Mouse (Mus musculus) gastrocnemius, adult 18-20 months (tissue): ENCODE measurements around the gene Pgap1. TPM values are rescaled to one million over a fixed set of nuclear protein-coding genes. Genes with fewer than 3 reads are reported as not detected.
A peak's percentile ranks its signal among the peaks of the same experiment; 100 is the strongest.

Source experiments
- DNase-seq: peaks from one replicate; pipeline ENCODE4 v3.0.0; 2021; ENCODE audit warnings: low spot score
- long read RNA-seq, 2 experiments: library from polyadenylated mRNA; stranded (forward); transcript quantifications; one replicate each; pipeline ENCODE4 v2.0.0; 2021
- total RNA-seq, 2 experiments: library from RNA; stranded (reverse); gene quantifications; 2 replicates each; pipeline ENCODE4 v1.2.3; 2021

The Pgap1 gene
- total RNA-seq: 1 to 10 TPM; 1.9 to 2.6 TPM
- long read RNA-seq, experiment 1: 0 reads
- long read RNA-seq, experiment 2, full-length matches to known transcripts: 1 of 2 reads
- long read RNA-seq, experiment 2, partial matches to known transcripts: 0 of 2 reads
- long read RNA-seq, experiment 2, other reads (novel, unspliced or antisense): 1 of 2 reads

DNA sequence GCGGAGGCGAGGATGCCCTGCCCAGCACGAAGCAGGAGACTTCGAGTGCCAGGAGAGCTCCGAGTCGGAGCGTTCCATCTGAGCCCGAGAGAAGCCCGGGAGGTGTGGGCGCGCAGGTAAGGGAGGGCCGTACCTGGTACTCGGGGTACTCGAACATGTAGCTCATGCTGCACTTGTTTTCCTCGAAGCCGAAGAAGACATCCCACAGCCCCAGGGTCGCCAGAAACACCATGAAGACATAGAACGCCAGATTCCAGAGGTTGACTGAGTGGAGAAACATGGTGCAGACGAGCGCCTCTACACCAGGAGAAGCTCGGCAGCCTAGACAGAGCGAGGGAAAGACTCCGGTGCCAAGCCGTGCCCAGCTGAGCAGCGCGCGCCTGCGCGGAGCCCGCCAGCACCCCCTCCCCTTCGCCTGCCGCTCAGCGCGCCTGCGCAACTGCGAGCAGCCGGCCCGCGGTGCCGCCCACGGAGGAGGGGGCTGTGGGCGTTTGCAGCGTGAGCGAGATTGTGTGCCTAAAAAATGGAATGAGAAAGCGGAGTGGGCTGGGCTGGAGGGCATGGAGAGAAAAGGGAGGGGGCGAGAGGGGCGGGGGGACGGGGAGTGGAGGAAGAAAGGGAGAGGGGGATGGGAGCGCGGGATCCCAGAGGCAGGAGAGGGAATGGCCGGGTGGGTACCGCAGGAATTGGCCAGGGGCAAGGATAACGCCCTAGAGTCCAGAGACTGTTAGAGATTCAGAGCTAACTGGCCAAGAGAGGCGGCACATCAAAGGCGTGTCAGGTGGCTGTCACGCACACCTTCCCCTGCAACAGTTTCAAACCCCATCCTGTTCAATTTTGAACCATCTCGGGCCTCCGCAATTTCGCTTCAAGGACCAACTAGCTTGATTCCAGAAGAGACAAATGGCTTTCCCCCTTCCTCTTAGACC is at the start of gene Pgap1:
Pgap1 (minus strand) TSS at position 384 of the 929 bp plus-strand sequence.
- peak; percentile 79 for DNase-seq

DNA sequence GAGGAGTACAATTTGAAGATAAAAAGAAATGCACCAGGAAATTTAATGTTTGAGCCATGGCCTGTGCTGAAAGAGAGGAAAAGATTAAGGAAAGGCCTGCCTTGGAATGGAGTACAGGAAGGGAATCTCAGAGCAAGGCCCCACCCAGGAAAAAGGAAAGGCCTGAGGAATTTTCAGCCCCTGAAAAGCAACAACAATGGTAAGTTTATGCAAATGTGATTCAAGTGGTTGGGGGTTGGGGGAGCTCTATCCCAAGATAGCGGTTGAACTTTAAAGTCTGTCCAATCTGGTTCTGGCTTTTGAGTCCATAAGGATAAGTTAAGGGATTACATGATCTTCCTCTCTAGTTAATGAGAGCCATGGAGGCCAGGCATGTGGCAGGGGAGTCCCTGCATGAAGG is 49.5 kb upstream of the Pgap1 start:
- DNase-seq: no peak

DNA sequence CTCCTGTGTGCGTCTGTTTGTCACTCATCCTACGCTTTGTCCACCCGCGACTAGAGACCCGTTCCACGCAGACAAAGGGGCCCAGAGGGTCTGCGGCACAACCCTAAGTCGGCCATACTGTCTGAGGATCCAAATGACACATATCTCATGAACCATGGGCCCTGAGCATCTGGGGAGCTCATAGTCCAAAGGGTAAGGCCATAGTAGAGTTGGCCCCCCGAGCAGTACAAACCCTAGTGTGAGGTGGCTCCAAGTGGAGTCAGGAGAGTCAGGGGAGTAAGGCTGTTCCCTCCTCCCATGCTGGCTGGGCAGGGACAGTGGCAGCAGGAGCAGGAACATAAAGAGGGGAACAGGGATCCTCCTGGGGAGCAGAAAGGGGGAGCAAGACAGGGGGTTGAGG is 44.2 kb upstream of the Pgap1 start:
- DNase-seq: no peak

DNA sequence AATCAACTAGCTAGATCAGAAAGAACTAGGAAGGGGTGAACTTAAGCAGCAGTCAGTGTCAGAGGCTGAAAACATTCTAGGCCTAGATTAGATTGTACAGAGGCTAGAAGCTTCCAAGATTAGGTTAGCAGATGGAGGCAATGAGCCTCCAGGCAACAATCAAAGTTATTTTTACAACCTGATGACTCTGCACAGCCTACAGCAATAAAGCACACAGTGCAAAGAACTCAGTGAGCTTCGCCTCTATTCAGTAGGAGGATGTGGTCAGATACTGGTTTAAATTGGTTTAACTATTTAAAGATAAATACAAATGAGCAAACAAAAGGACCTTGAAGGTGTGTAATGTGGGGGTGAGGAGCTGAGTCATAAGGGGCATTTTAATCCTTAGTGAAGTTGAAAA is 42.8 kb upstream of the Pgap1 start:
- DNase-seq: no peak

DNA sequence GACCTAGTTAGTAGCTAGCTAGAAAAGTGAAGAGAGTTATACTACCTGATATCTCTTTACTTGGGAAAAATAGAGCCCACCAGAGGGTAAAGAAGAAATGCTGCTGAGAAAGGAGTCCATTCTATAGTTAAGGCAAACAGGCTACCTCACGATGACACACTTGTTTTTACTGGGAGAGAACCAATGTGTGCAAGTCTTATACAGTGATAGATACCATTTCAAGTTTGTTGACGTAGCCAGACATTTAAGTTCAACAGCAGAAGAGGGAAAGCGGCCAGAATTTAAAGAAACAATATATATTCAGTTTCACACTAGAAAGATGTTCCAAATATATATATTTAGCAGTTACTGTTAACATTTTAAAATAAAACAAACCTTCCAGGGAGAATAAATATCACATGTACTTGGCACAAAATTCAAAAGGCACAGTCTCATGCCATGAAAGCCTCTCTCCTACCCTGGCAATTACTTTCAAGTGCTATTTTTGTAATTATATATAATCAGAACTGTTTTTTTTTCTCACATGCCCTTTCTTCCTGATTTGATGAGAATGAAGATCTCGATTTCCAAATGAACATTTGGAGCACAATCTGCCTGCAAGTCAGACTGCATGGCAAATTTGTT is 40.2 kb upstream of the Pgap1 start:
- no peak for DNase-seq

DNA sequence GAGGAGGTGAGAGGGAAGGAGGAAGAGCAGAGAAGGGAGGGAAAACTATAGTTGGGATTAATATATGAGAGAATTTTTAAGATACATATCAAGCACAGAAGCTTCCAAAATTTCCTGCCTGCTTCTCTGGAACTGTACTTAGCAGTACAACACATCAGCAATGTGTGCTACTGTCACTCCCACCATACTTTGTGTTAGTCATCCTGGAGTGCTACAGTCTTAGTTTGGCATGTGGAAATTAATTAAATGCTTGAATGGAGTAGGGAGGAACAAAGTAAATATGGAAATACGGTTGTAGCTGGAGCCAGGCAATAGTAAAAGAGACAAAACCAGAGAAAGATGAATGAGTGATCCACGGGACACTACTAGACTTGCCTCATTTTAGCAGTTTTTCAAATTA is 38.7 kb upstream of the Pgap1 start:
- no peak for DNase-seq

DNA sequence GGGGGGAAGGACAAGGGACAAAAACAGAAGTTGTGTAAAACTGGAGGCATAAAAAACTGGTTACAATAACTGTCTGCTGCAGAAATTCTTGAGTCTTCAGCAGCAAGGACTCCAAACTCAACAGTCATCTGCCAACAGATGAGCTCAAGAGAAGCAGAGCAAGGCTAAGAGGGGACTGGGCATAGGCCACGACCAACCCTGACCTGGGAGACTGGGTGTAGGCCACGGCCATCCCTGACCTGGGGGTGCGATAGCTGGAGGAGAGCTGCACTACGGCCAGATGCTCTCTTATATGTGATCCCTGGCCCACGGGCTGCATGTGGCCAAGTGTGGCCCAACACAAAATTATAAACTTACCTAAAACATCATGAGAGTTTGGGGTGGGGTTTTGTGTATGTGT is 29.6 kb upstream of the Pgap1 start:
- no peak for DNase-seq

DNA sequence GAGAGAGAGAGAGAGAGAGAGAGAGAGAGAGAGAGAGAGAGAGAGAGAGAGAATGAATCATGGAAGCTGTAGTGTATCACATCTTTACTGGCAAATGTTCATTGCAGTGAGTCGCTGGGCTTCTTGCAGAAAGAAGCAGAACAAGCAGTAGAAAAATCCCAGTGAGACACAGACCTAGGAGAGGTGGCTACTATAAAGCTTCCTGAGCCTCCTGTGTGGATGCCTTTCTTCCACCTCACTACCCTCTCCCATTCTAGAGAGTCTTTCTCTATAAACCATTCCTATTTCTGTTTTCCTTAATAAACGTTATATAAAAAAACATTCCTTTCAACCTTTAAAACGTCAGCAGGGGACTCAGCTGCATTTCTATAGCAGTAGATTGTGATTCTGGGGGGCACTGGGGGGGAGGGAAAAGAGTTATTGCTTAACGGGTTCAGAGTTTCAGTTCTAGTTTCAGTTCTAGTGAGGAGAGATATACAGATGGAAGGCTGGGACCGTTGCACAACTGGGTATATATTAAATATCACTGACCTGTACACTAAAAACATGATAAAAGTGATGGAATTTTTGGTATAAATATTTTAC is 28.6 kb upstream of the Pgap1 start:
- no peak for DNase-seq

DNA sequence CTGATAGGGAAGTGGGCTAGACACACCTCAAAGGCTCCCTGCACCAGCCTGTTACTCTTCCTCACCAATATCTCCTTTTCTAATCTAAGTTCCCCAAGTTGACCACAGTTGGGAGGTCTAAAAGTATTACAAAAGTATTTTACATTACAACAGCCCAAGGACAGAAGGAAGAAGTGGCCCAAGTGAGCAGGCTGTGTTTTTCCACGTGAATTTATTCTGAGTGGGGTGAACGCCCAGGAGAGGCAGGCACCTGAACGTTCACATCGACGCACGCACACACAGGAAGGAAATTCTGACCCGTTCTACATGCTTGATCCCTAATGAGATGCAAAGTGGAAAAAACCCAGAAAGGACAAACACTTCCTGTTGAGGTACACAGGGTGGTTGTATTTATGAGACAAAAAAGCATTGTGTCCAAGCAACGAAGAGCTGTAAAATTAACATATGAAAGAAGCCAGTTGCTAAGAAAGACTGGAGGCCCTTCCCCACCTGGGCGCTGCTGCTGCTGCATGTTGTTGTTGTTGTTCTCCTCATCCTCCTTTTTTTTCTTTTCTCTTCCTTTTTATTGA is 27.9 kb upstream of the Pgap1 start:
- no peak for DNase-seq

DNA sequence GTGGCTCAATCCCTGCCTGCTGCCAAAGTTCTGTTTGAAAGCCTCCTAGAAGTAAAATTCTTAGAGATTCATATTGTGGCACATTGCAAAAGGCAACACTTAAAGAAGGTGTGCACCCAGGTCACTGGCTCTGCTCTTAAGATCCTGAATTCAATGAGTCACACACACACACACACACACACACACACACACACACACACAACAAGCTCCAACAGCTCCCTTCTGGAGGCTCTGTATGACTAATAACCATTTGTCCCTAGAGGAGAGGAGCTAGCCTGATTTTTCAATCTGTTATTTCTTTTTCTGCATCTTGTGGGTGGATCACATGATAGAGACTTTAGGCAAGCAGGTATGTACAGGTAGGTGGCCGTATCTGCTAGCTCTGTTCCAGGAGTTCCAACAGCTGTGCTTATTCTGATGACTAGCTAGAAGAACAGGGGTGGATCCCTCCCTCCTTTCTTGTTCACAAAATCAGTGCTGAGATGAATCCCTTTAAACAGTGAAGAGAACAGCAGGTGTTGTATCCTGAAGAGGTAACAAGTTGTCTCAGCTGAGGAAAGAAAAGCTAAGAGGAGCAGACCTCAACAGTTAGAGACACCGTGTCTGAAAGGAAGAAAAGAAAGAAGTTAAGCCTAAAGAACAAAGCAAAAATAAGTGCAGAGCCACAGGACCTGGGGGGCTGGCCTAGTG is 27.2 kb upstream of the Pgap1 start:
- DNase-seq: no peak

DNA sequence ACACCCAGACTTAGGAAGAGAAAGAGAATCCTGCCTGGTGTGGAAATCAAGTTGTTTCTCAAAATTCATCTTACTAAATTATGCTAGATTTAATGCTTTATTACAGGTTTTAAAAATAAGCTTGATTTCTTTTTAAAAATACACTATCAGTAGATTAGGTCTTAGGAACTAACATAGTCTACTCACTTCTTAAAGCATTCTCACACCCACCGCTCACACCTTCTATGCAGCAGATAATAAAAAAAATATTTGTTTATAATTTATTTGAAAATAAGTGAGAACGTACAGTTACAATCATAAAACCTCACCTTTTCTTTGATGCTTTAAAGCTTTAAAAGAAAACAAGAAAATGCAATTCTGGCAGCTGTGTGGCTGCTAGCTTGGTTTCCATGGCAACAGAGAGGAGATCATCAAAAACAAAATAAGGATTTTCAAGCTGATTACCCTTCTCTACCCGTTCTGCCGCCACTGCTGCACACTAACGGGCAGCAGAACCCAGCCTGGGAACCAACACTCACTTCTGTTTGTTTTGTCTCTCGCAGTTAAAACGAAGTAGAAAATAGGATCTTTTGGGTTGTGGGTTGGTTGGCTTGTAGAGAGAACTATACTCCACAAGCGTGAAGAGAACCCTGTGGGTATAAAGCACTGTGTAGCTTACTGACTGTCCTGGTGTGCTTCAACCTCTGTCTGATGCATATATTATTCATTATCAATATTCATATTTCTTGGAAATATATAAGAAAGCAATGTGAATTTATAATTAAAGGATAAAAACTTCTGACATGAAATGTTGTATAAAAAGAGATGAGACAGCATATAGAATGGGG is 21.1 kb upstream of the Pgap1 start:
- no peak for DNase-seq

DNA sequence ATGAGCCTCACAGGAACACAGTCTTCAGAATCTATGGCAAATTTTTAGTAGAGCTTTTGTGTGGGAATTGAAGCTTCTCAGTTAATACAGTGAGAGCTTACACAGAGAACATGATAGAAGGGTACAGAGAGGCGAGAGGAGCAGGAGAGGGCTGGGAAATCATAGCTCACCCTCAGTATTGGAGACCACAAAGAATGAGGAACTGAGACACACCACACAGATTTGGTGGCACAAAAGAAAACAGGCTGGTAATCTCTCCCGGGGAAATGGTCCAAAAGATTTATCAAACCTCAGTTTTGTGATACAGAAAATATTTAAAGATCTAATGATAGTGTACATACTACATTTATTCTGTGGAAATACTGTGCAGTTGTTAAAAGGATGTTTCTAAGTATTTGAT is 11.6 kb upstream of the Pgap1 start:
- no peak for DNase-seq

DNA sequence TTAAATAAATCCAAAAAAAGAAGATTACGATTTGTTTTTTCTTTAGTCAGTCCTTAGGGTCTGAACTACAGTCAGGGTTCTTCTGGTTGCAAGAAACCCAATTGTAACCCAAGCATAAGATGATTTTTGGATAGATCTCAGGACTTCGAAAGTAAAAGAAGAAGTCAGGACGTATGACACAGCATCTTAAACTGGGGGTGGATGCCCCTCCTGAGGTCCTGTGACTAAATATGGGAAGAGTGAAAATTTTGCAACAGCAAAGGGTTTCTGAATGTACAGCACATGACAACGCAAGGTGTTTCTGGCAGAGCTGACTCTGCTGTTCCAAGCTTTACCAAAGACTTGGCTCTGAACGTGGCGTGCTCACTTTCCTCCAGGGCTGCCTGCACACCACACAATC is 6.4 kb upstream of the Pgap1 start:
- no peak for DNase-seq

DNA sequence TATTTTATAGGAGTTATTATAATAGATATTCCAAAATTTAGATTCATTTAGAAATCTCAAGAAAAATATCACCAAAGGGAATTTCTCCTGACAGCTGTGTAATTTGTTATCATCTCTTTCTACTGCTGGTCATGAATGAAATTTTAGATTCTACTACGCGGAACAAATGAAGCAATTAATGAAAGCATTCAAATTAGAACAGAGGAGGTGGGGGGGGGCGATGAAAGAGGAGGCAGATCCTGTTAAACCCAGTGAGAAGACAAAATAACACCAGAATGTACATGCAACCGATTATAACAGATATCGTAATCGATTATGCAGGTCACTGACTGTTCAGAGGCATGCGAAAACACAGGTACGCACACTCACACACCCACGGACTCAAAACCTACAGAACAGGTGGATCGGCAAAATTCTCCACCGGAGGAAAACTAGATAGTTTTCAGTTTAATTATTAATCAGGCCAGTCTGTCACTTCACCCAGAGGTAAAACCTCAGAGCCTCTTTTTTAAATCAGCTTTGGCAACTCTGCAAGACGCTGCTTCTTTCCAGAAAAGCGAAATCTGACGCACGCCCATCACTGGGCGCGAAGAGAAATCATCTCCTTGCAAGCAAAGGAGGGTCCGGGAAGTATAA is 780 bp downstream of the Pgap1 start:
- no peak for DNase-seq

DNA sequence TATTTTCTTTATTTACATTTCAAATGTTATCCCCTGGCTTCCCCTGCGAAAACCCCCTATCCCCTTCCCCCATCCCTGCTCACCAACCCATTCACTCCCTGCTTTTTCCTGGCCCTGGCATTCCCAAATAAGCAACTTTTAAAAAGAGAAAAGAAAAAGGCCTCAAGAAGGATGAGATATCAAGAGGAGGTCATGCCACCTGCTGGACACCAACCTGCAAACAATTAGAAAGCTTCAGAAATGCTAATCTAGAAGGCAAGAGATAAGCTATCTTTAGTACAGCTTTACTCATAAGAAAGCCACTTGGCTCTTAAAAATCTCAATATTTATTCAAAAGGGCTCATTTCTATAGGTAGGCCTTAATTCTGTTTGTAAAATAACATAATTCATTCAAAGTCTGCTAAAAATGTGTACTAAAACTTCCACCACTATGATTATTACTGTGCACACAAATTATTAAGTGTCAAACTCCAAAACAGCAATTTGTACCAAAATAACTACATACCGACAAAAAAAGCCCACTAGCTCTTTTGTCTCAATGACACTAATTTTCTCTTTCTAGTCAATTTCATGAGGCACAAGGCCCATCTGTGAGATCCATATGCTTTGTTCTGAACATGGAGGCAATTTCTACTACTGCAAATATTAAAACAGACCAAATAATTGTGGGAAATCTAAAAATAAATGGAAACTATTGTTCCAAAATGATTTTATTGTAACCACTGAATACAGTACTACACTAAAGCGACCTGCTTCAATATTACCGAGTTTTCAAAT is 1.9 kb downstream of the Pgap1 start:
- DNase-seq: no peak

DNA sequence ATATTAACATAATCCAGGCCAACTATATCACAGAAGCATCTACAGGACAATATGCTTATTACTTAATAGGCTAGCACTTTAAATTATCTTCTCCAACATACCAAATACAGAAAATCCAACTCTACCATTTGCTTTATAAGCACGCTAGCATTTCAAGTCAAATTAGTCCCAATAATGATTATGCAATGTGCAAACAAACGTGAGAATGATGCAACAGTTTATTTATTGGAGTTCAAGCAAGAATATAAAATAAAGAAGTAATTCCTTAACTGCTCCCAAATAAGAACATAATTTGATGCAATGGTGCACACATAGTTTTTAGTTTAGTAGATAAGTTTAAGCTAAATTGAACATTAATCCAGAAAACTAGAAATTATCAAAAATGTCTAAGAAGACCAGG is 4.9 kb downstream of the Pgap1 start:
- no peak for DNase-seq

DNA sequence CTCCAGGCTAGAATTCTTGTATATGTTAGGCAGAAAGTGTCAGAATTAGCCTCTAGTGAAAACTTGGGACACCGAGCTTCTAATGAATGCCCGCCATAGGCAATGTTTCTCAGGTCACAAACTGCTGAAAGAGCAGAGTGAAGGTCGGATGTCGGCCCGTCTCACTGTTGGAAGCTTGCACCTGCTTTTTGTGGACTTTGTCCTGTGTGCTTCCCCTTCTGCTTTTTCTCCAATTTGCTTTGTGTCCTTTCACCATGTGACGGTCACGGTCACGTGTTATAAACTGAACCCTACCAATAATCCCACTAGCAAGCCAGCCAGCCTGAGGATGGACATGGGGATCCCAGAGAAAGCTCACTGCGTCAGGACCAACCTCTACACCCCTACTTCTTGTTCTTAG is 12.3 kb downstream of the Pgap1 start:
- DNase-seq: no peak

DNA sequence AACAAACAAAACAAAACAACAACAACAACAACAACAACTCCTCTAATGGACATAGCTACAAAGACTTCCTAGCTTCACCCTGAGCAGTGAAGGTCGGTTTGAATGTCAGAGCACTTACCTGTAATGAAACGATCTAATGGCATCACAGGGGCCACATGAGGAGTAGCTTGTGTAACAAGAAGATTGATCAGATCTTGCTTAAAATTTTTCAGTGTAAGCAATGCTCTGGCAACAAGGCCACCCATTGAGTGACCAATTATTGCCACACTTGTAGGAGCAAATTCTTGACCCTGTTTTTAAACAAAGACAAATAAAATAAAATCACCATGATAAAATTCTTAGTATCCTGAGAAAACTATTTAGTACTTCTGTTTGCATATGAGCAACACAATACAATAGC is 14.6 kb downstream of the Pgap1 start:
- DNase-seq: no peak

DNA sequence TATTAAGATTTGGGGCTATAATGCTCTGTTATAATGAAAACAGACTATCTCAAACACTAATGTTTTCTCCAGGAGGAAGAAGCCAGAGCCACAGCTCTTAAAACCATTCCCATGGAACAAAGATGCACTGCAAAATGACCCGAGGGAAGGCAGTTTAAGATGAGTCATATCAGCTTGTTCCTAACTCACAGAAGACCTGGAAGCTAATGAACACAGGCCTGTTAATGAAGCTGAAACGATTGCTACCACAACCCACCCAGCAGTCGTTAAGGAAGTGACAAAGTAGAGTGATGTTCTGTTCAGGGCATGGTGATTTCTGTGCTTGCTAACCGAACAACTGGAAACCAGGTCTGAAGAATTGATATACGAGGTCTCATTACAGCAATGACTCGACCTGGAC is 26.3 kb downstream of the Pgap1 start:
- no peak for DNase-seq
